Mouse (Mus musculus) inflammation-experienced regulatory T-cells (primary cell): ENCODE results near the gene Polk. TPM values are rescaled to one million over a fixed set of nuclear protein-coding genes. Genes with fewer than 3 reads are reported as not detected.

Experiments
- polyA plus RNA-seq, 2 experiments: library from polyadenylated mRNA; unstranded; fragments of 100-300 nt; shearing (Covaris generic); gene quantifications; one replicate each; pipeline ENCODE4 v1.2.1; 2017

Gene Polk
- polyA plus RNA-seq: 10 to 100 TPM; 19.1 to 19.4 TPM

GRCm38 (mm10) chr13:96542081-96542889 lies at the start of gene Polk, which contains the start of gene Col4a3bp:
Gene Polk, minus strand, starts transcription at chr13:96542579.
Gene Col4a3bp, plus strand, starts transcription at chr13:96542618.

GRCm38 (mm10) chr13:96490433-96490832 lies 51.9 kb downstream of the Polk start, which contains the start of gene Gm17622:
Gene Gm17622, plus strand, starts transcription at chr13:96490733.

GRCm38 (mm10) chr13:96470957-96471356 lies 71.4 kb downstream of the Polk start, which contains the start of gene Ankdd1b:
Gene Ankdd1b, minus strand, starts transcription at chr13:96471198.

Other genes starting within 250 kb of the Polk start
- 10 to 100 TPM; 19.6 to 28.1 TPM for gene Poc5, start 154.3 kb downstream of the Polk start, polyA plus RNA-seq
- not detected for gene Ankdd1b, start 71.4 kb downstream of the Polk start, polyA plus RNA-seq
- gene Gm17622, start 51.8 kb downstream of the Polk start, polyA plus RNA-seq: not detected
- gene Col4a3bp, start within 50 bp of the Polk start, polyA plus RNA-seq: 10 to 100 TPM; 26.3 to 28.7 TPM
- gene Hmgcr, start 128.4 kb upstream of the Polk start, polyA plus RNA-seq: 10 to 100 TPM; 54.8 to 68.3 TPM
- gene Ankrd31, start 205.7 kb upstream of the Polk start, polyA plus RNA-seq: under 1 TPM; 0.10 to 0.12 TPM